Mouse (Mus musculus) gastrocnemius, postnatal 4 days (tissue): ENCODE measurements around the gene Swi5. TPM values are rescaled to one million over a fixed set of nuclear protein-coding genes. Genes with fewer than 3 reads are reported as not detected.

Experiments
- microRNA-seq: library from miRNA; unstranded; fragments of <30 nt; microRNA quantifications from one replicate; pipeline ENCODE4 v1.2.0, GENCODE M21; 2021
- total RNA-seq, 2 experiments: library from RNA; stranded (reverse); gene quantifications; 2 replicates each; pipeline ENCODE4 v1.2.3; 2021

The Swi5 gene
- total RNA-seq, 2 experiments from 2014 or later = 160 to 162 TPM

Small RNA genes lying within 50 kb of the gene (microRNA-seq; reads per million reads assigned to microRNA genes)
- gene Gm23363 (not detected), gene Mir199b (90.4 reads per million, percentile 49 among the genes with 10 or more reads in this experiment)

Other genes with a start within 250 kb of the Swi5 start
- gene Fam78a, start 203.2 kb downstream of the Swi5 start, total RNA-seq = 10 to 100 TPM; 28.7 to 30.0 TPM
- 10 to 100 TPM; 71.5 to 76.7 TPM for gene Plpp7, start 192.5 kb downstream of the Swi5 start, total RNA-seq
- 100 to 1,000 TPM; 142 to 154 TPM for gene Prrc2b, start 137.0 kb downstream of the Swi5 start, total RNA-seq
- gene Pomt1, start 51.5 kb downstream of the Swi5 start, total RNA-seq = 10 to 100 TPM; 15.8 to 17.5 TPM
- 10 to 100 TPM; 24.5 to 27.2 TPM for gene Uck1, start 27.9 kb downstream of the Swi5 start, total RNA-seq
- 10 to 100 TPM; 91.5 to 93.0 TPM for gene Golga2, start 691 bp downstream of the Swi5 start, total RNA-seq
- 10 to 100 TPM; 53.4 to 60.4 TPM for gene Ciz1, start 64.3 kb upstream of the Swi5 start, total RNA-seq
- gene Dnm1, start 65.3 kb upstream of the Swi5 start, total RNA-seq = 10 to 100 TPM; 36.5 to 38.7 TPM
- gene 1110008P14Rik, start 93.9 kb upstream of the Swi5 start, total RNA-seq = 10 to 100 TPM; 56.4 to 58.6 TPM
- gene Lcn2, start 100.2 kb upstream of the Swi5 start, total RNA-seq = 1 to 10 TPM; 3.0 to 4.4 TPM
- 10 to 100 TPM; 35.1 to 41.4 TPM for gene Ptges2, start 107.8 kb upstream of the Swi5 start, total RNA-seq
- 1 to 10 TPM; 3.9 to 4.0 TPM for gene Naif1, start 162.4 kb upstream of the Swi5 start, total RNA-seq
- gene Slc25a25, start 163.4 kb upstream of the Swi5 start, total RNA-seq = 10 to 100 TPM; 14.0 to 25.1 TPM
- gene Fam102a, start 247.3 kb upstream of the Swi5 start, total RNA-seq = 1 to 10 TPM; 7.5 to 8.2 TPM